Mouse (Mus musculus) limb, embryonic 13.5 days (tissue): ENCODE data around the gene Kctd20. TPM values are rescaled to one million over a fixed set of nuclear protein-coding genes. Genes with fewer than 3 reads are reported as not detected.

Source experiments
- ATAC-seq: fragments of 200-750 bp; cut with Nextera tagmentation; 2 replicates; pipeline ENCODE4 v1.8.0; 2017; ENCODE audit warnings: low read depth, moderate number of reproducible peaks, moderate TSS enrichment; ENCODE audit not compliant: low FRiP score
- H3K27ac ChIP-seq: fragments of 300-500 bp; sonication (generic); 2 replicates; pipeline ENCODE4 v1.5.1; 2015; ENCODE audit warnings: inconsistent platforms, mild to moderate bottlenecking, moderate library complexity
- H3K27me3 ChIP-seq: fragments of 300-500 bp; sonication (generic); 2 replicates; pipeline ENCODE4 v1.6.1; 2015; ENCODE audit warnings: mild to moderate bottlenecking, inconsistent platforms
- H3K36me3 ChIP-seq: fragments of 300-500 bp; sonication (generic); 2 replicates; pipeline ENCODE4 v1.6.1; 2015; ENCODE audit warnings: inconsistent platforms, mild to moderate bottlenecking, moderate library complexity
- H3K4me1 ChIP-seq: fragments of 300-500 bp; sonication (generic); 2 replicates; pipeline ENCODE4 v1.6.1; 2015; ENCODE audit warnings: inconsistent platforms
- H3K4me2 ChIP-seq: fragments of 300-500 bp; sonication (generic); replicated peaks from 2 replicates; pipeline ENCODE4 v1.6.1; 2015; ENCODE audit warnings: inconsistent platforms, mild to moderate bottlenecking, moderate library complexity
- H3K4me3 ChIP-seq: fragments of 300-500 bp; sonication (generic); 2 replicates; pipeline ENCODE4 v1.5.1; 2015; ENCODE audit warnings: moderate library complexity, mild to moderate bottlenecking, inconsistent platforms
- H3K9ac ChIP-seq: fragments of 300-500 bp; sonication (generic); 2 replicates; pipeline ENCODE4 v1.6.1; 2015; ENCODE audit warnings: mild to moderate bottlenecking, inconsistent platforms
- H3K9me3 ChIP-seq: fragments of 300-500 bp; sonication (generic); 2 replicates; pipeline ENCODE4 v1.6.1; 2016; ENCODE audit warnings: inconsistent platforms
- WGBS: fragments of 180-500 bp; shearing (Covaris S2); methylation state at CpG from one replicate; pipeline ENCODE4 v1.1.7; 2015; 5-methylcytosine and 5-hydroxymethylcytosine counted together
- polyA plus RNA-seq: library from polyadenylated mRNA; unstranded; fragments of >200 nt; fragmentation: Nextera tagmentation; extraction: Ambion mirVana; gene quantifications from 2 replicates; pipeline ENCODE4 v1.2.1, GENCODE M21; 2015

The Kctd20 gene
- polyA plus RNA-seq, result 105 and 120 TPM in 2 replicates

- peak within 1 kb of the TSS; percentile 97 for H3K27ac ChIP-seq
- ATAC-seq, result peak; percentile 93
- peak within 1 kb of the TSS; percentile 86 for H3K4me2 ChIP-seq
- H3K9me3 ChIP-seq, result peaks cover 9% of the 10 kb centered on the region
- H3K27me3 ChIP-seq, result no peaks in the 10 kb centered on the region
- H3K4me1 ChIP-seq, result peaks cover 22% of the 10 kb centered on the region
- H3K36me3 ChIP-seq, result peaks cover 5% of the 10 kb centered on the region; the same call in 1 of the 2 replicates
- under 1% methylated on average over 74 of the region's 80 CpGs for WGBS
- peak within 1 kb of the TSS; percentile 80 for H3K9ac ChIP-seq
- H3K4me3 ChIP-seq, result peak within 1 kb of the TSS; percentile 62
Measured at GRCm38 (mm10) chr17:28951831-28952799, at the start of gene Kctd20. Gene Kctd20, plus strand, starts transcription at chr17:28951950.

DNA sequence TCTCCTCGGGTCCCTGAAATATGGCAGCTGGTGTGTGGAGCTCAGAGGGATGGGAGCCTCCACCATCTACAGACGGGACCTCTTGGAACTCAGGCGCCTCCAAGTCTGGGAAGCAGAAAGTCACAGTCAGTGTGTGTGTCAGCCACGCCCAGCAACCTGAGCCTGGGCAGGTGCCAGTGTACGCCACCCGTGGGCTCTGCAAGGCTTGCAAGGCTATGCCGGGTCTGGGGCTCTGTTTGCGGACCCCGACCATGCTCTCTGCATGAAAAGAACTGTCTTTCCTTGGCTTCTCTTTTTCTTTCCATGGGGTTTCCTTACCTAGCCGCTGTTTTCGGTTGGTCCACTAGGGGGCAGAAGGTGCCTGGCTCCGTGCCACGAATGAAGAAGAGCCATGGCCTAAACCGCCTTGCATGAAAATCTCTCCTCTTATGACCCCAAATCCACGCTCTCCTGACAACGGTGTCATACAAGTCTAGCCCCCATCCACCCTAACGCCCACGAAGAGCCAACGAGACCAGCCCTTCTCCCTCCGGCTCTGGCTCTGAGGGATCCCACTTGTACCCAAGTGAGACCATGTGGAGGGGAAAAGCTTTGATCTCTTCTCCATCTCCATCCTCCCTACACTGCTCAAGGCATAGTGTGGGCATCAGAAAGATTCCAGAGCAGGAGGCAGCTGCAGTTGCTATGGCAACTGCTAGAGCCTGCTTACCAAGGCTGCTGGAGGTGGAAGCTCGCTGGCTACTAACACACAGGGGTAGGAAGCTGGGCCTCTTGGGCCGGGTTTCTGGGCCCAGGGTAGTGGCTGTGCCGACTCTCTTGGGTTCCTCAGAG lies 47.0 kb upstream of the Kctd20 start:
- H3K4me2 ChIP-seq, result no peak overlapping the region
- H3K36me3 ChIP-seq, result no peaks in the 10 kb centered on the region
- peaks cover 16% of the 10 kb centered on the region; the same call in 1 of the 2 replicates for H3K27me3 ChIP-seq
- H3K27ac ChIP-seq, result no peak overlapping the region
- no peak for ATAC-seq
- no peaks in the 10 kb centered on the region for H3K9me3 ChIP-seq
- H3K4me3 ChIP-seq, result no peak overlapping the region
- H3K9ac ChIP-seq, result no peak overlapping the region
- WGBS, result 31% methylated on average over 23 of the region's 23 CpGs
- H3K4me1 ChIP-seq, result peaks cover 8% of the 10 kb centered on the region

- Histone ChIP-seq H3K27me3 (peaks cover 23% of the 10 kb centered on the region; the same call in 1 of the 2 replicates), H3K4me2 (no peak overlapping the region)
- 63% methylated on average over 13 of the region's 13 CpGs for WGBS
Measured at GRCm38 (mm10) chr17:28905377-28905916, 46.3 kb upstream of the Kctd20 start.

GRCm38 (mm10) chr17:28907959-28908358 lies 43.8 kb upstream of the Kctd20 start:
- Histone ChIP-seq H3K4me1 (peaks cover 10% of the 10 kb centered on the region), H3K4me3 (no peak overlapping the region), H3K27ac (no peak overlapping the region), H3K9me3 (no peaks in the 10 kb centered on the region), H3K4me2 (no peak overlapping the region), H3K9ac (no peak overlapping the region), H3K27me3 (peaks cover 26% of the 10 kb centered on the region; the same call in 1 of the 2 replicates), H3K36me3 (no peaks in the 10 kb centered on the region)
- no peak for ATAC-seq
- 67% methylated on average over 7 of the region's 7 CpGs for WGBS

More at GRCm38 (mm10) chr17:28905377-28905916, 46.3 kb upstream of the Kctd20 start:
- Histone ChIP-seq H3K9ac (no peak overlapping the region), H3K27ac (no peak overlapping the region), H3K36me3 (no peaks in the 10 kb centered on the region), H3K4me1 (peaks cover 10% of the 10 kb centered on the region), H3K9me3 (no peaks in the 10 kb centered on the region), H3K4me3 (no peak overlapping the region)
- ATAC-seq, result no peak

DNA sequence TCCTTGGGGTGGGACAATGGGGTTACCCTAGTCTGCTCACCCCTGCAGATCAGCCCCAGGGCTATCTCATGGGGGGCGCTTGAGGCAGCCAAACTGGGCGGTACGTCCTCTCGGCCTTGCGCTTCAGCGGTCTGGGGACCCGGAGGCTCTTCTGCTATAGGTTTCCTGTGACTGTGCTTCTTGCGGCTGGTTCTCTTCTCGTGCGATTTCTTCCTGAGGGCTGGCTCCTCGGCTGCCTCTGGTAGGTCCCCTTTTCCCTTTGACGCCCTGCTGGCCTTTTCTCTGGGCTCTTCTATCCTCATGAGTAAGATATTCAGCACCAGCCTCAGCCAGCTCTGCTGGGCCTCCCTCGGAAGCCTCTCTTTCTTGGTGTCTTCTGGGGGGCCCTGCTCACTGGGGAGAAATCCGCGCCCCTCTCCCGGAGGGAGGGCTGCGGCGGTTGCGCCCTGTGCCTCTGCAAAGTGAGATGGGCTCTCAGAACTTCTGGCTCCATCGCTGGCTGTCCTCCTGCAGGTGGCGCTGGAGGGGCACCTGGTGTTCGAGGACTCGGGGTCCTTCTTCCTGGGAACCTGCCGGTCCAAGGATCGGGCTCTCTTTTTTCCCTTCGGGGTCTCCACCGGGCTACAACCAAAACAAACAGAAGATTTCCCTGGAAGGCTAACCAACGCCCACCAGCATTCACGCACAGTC lies 42.4 kb upstream of the Kctd20 start:
- no peaks in the 10 kb centered on the region for H3K9me3 ChIP-seq
- no peaks in the 10 kb centered on the region for H3K36me3 ChIP-seq
- peak overlapping the region; percentile 64 for H3K4me2 ChIP-seq
- H3K27me3 ChIP-seq, result peaks cover 26% of the 10 kb centered on the region; the same call in 1 of the 2 replicates
- H3K9ac ChIP-seq, result peak overlapping the region; percentile 62
- no peak overlapping the region for H3K27ac ChIP-seq
- WGBS, result 8% methylated on average over 29 of the region's 29 CpGs
- peak overlapping the region; percentile 34 for H3K4me3 ChIP-seq
- peaks cover 10% of the 10 kb centered on the region for H3K4me1 ChIP-seq
- ATAC-seq, result no peak; the same call in 1 of the 2 replicates

DNA sequence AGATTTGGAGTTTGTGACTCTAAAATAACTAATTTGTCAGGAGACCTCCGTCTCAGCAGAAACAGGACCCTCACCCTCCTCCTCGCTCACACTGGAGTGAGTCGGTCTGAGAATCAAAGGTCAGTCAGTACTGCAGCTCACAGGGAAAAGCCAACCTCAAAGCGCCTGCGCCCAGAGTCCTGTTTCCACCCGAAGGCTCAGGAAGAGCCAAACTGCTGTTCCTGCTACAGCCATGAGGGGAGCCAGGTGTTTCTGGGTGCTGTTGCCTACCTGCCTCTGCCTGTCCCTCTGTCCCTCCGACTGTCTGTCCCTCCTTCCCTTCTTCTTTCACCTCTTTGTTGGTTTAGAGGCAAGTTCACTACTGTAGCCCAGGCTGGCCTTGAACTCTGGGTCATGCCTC lies 41.6 kb upstream of the Kctd20 start:
- Histone ChIP-seq H3K4me2 (peak overlapping the region; percentile 64), H3K9ac (no peak overlapping the region), H3K27ac (no peak overlapping the region), H3K27me3 (peaks cover 26% of the 10 kb centered on the region; the same call in 1 of the 2 replicates), H3K36me3 (no peaks in the 10 kb centered on the region), H3K4me1 (peaks cover 10% of the 10 kb centered on the region), H3K9me3 (no peaks in the 10 kb centered on the region), H3K4me3 (peak overlapping the region; percentile 34)
- ATAC-seq, result no peak
- WGBS, result 24% methylated on average over 7 of the region's 7 CpGs

GRCm38 (mm10) chr17:28913200-28913599 lies 38.5 kb upstream of the Kctd20 start:
- Histone ChIP-seq H3K9me3 (no peaks in the 10 kb centered on the region), H3K27me3 (peaks cover 24% of the 10 kb centered on the region; the same call in 1 of the 2 replicates), H3K4me1 (peaks cover 10% of the 10 kb centered on the region), H3K9ac (no peak overlapping the region), H3K36me3 (no peaks in the 10 kb centered on the region), H3K4me2 (no peak overlapping the region), H3K4me3 (no peak overlapping the region), H3K27ac (no peak overlapping the region)
- 80% methylated on average over 5 of the region's 5 CpGs for WGBS
- no peak for ATAC-seq

DNA sequence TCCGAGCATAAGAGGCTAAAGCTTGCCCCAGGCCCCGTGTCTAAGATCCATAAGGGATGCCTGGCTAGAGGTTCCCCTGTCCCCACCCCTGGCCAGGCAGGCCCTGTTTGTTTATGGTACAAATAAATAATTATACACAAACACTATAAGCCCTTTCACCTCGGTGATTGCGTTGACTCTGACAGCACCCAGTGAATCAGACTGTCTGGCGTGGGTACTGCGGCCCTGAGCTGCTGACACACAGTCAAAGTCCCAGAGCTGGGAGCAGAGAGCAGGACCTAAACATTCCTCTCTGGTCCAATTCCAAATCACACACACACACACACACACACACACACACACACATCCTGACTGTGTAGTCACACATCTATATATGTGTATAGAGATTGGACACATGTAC lies 37.8 kb upstream of the Kctd20 start:
- WGBS, result 79% methylated on average over 6 of the region's 6 CpGs
- Histone ChIP-seq H3K4me2 (no peak overlapping the region), H3K4me3 (no peak overlapping the region), H3K4me1 (peaks cover 10% of the 10 kb centered on the region), H3K27ac (no peak overlapping the region), H3K36me3 (no peaks in the 10 kb centered on the region), H3K9me3 (no peaks in the 10 kb centered on the region), H3K27me3 (peaks cover 17% of the 10 kb centered on the region; the same call in 1 of the 2 replicates), H3K9ac (no peak overlapping the region)
- no peak for ATAC-seq

- Histone ChIP-seq H3K4me2 (no peak within 1 kb of the TSS), H3K36me3 (no peaks in the 10 kb centered on the region), H3K4me1 (no peaks in the 10 kb centered on the region), H3K27ac (no peak within 1 kb of the TSS), H3K9ac (no peak within 1 kb of the TSS), H3K4me3 (no peak within 1 kb of the TSS), H3K27me3 (peaks cover 6% of the 10 kb centered on the region; the same call in 1 of the 2 replicates), H3K9me3 (no peaks in the 10 kb centered on the region)
- WGBS, result 68% methylated on average over 12 of the region's 12 CpGs
- ATAC-seq, result no peak
Measured at GRCm38 (mm10) chr17:28915060-28915628, 36.6 kb upstream of the Kctd20 start, which contains the start of gene 4930539E08Rik. Gene 4930539E08Rik, minus strand, starts transcription at chr17:28915324.

DNA sequence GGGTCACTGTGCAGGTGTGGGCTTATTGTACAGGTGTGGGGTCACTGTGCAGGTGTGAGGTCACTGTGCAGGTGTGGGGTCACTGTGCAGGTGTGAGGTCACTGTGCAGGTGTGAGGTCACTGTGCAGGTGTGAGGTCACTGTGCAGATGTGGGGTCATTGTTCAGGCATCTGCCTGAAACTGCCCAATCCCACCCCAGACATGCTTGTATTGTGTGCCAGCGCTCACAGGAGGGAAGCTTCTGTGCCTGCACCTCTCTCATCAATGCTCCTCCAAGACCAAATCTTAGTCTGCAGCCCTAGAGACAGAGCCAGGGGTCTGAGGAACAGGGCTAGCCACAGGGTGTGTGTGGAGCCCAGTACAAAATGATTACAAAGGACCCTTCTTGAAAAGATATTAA lies 35.2 kb upstream of the Kctd20 start:
- H3K4me2 ChIP-seq, result no peak overlapping the region
- WGBS, result 81% methylated on average over 1 of the region's 1 CpGs
- H3K4me3 ChIP-seq, result no peak overlapping the region

GRCm38 (mm10) chr17:28921086-28921485 lies 30.7 kb upstream of the Kctd20 start:
- H3K9me3 ChIP-seq, result no peaks in the 10 kb centered on the region
- ATAC-seq, result no peak
- H3K4me1 ChIP-seq, result no peaks in the 10 kb centered on the region
- no peak overlapping the region for H3K4me3 ChIP-seq
- H3K9ac ChIP-seq, result no peak overlapping the region
- H3K36me3 ChIP-seq, result no peaks in the 10 kb centered on the region
- WGBS, result 79% methylated on average over 8 of the region's 8 CpGs
- no peaks in the 10 kb centered on the region for H3K27me3 ChIP-seq
- no peak overlapping the region for H3K27ac ChIP-seq
- H3K4me2 ChIP-seq, result no peak overlapping the region

More for the DNA sequence above, 35.2 kb upstream of the Kctd20 start:
- no peak overlapping the region for H3K27ac ChIP-seq
- no peaks in the 10 kb centered on the region for H3K9me3 ChIP-seq
- H3K4me1 ChIP-seq, result no peaks in the 10 kb centered on the region
- no peak for ATAC-seq
- no peaks in the 10 kb centered on the region for H3K36me3 ChIP-seq
- no peak overlapping the region for H3K9ac ChIP-seq
- no peaks in the 10 kb centered on the region for H3K27me3 ChIP-seq
